Mouse (Mus musculus) heart, embryonic 15.5 days (tissue): ENCODE data around the gene Sptb. TPM values are rescaled to one million over a fixed set of nuclear protein-coding genes. Genes with fewer than 3 reads are reported as not detected.

Experiments
- ATAC-seq: fragments of 200-750 bp; cut with Nextera tagmentation; replicated peaks from 2 replicates; pipeline ENCODE4 v1.8.0; 2017; ENCODE audit warnings: low read depth, moderate TSS enrichment; ENCODE audit not compliant: insufficient number of reproducible peaks, insufficient read depth, low FRiP score
- H3K27ac ChIP-seq: fragments of 300-500 bp; sonication (generic); 2 replicates; pipeline ENCODE4 v1.5.1; 2015; ENCODE audit warnings: mild to moderate bottlenecking, inconsistent platforms
- H3K27me3 ChIP-seq: fragments of 300-500 bp; sonication (generic); 2 replicates; pipeline ENCODE4 v1.6.1; 2015; ENCODE audit warnings: inconsistent platforms
- H3K36me3 ChIP-seq: fragments of 300-500 bp; sonication (generic); 2 replicates; pipeline ENCODE4 v1.6.1; 2015; ENCODE audit warnings: mild to moderate bottlenecking, inconsistent platforms
- H3K4me1 ChIP-seq: fragments of 300-500 bp; sonication (generic); replicated peaks from 2 replicates; pipeline ENCODE4 v1.6.1; 2015; ENCODE audit warnings: inconsistent platforms
- H3K4me2 ChIP-seq: fragments of 300-500 bp; sonication (generic); 2 replicates; pipeline ENCODE4 v1.6.1; 2015; ENCODE audit warnings: inconsistent platforms, mild to moderate bottlenecking, moderate library complexity
- H3K4me3 ChIP-seq: fragments of 300-500 bp; sonication (generic); 2 replicates; pipeline ENCODE4 v1.5.1; 2015; ENCODE audit warnings: mild to moderate bottlenecking, inconsistent platforms
- H3K9ac ChIP-seq: fragments of 300-500 bp; sonication (generic); 2 replicates; pipeline ENCODE4 v1.6.1; 2015; ENCODE audit warnings: mild to moderate bottlenecking, inconsistent platforms
- H3K9me3 ChIP-seq: fragments of 300-500 bp; sonication (generic); replicated peaks from 2 replicates; pipeline ENCODE4 v1.6.1; 2016; ENCODE audit warnings: inconsistent platforms
- WGBS: fragments of 180-500 bp; shearing (Covaris S2); methylation state at CpG from one replicate; pipeline ENCODE4 v1.1.7; 2015; ENCODE audit warnings: mixed read lengths; 5-methylcytosine and 5-hydroxymethylcytosine counted together
- polyA plus RNA-seq: library from polyadenylated mRNA; unstranded; fragments of >200 nt; fragmentation: Nextera tagmentation; extraction: Ambion mirVana; gene quantifications from 2 replicates; pipeline ENCODE4 v1.2.1, GENCODE M21; 2015

Gene Sptb
- polyA plus RNA-seq, 1 experiment from 2014 or later, result 5.7 TPM

- no peak for ATAC-seq
- peaks cover 17% of the 10 kb centered on the region for H3K4me1 ChIP-seq
- 81% methylated on average over 13 of the region's 13 CpGs for WGBS
- no peak overlapping the region for H3K4me2 ChIP-seq
- H3K36me3 ChIP-seq, result no peaks in the 10 kb centered on the region
- no peak overlapping the region for H3K27ac ChIP-seq
- H3K9ac ChIP-seq, result no peak overlapping the region
- H3K27me3 ChIP-seq, result no peaks in the 10 kb centered on the region
- H3K9me3 ChIP-seq, result no peaks in the 10 kb centered on the region
- no peak overlapping the region for H3K4me3 ChIP-seq
Measured at GRCm38 (mm10) chr12:76696380-76696935, 13.9 kb downstream of the Sptb start.

GRCm38 (mm10) chr12:76695773-76696172, 14.6 kb downstream of the Sptb start:
- H3K4me3 ChIP-seq, result no peak overlapping the region
- H3K27me3 ChIP-seq, result no peaks in the 10 kb centered on the region
- H3K9ac ChIP-seq, result no peak overlapping the region
- no peak overlapping the region for H3K27ac ChIP-seq
- ATAC-seq, result no peak
- peaks cover 17% of the 10 kb centered on the region for H3K4me1 ChIP-seq
- no peak overlapping the region for H3K4me2 ChIP-seq
- H3K36me3 ChIP-seq, result no peaks in the 10 kb centered on the region
- WGBS, result 64% methylated on average over 5 of the region's 5 CpGs
- H3K9me3 ChIP-seq, result no peaks in the 10 kb centered on the region

- Histone ChIP-seq H3K27me3 (no peaks in the 10 kb centered on the region), H3K27ac (peak overlapping the region; percentile 3; the same call in 1 of the 2 replicates), H3K36me3 (no peaks in the 10 kb centered on the region), H3K4me3 (peak overlapping the region; percentile 31), H3K4me2 (peak overlapping the region; percentile 56), H3K9ac (peak overlapping the region; percentile 8; the same call in 1 of the 2 replicates), H3K9me3 (no peaks in the 10 kb centered on the region), H3K4me1 (peaks cover 17% of the 10 kb centered on the region)
- ATAC-seq, result no peak; the same call in 1 of the 2 replicates
- WGBS, result 10% methylated on average over 17 of the region's 17 CpGs
Measured at GRCm38 (mm10) chr12:76694801-76695505, 15.4 kb downstream of the Sptb start.

DNA sequence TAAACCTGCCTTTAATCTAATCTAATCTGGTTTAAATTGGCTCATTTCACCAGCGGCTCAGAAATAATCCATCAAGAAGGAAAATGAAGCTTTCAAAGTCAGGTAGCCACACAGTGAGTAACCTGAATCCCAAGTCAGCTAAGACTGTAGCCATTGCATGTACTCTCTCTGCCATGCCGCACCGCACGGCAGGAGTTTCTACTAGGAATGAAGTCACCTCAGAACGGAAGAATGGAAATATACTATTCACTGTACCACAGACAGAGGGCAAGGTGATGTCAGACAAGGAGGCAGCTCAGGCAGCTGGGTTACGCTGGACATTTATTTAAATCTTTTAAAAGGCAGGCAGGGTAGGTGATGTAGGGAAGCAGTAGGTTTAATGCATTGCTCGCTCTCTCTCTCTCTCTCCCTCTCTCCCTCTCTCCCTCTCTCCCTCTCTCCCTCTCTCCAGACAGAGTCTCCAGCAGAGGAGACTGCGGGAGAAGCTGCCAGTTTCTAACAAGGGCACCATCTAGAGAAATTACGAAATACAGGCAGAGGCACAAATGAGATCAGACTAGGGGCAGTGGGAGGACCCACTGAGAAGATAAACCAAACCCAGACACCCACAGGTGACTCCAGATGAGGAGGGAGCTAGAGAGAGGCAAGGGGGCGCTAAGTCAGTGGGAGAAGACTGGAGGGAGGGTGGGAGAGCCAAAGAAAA, 22.7 kb downstream of the Sptb start:
- no peak for ATAC-seq
- Histone ChIP-seq H3K9me3 (no peaks in the 10 kb centered on the region), H3K27ac (no peak overlapping the region), H3K4me1 (peaks cover 17% of the 10 kb centered on the region; the same call in 1 of the 2 replicates), H3K36me3 (no peaks in the 10 kb centered on the region), H3K9ac (no peak overlapping the region), H3K4me3 (no peak overlapping the region), H3K4me2 (no peak overlapping the region), H3K27me3 (no peaks in the 10 kb centered on the region)
- WGBS, result 68% methylated on average over 10 of the region's 10 CpGs

DNA sequence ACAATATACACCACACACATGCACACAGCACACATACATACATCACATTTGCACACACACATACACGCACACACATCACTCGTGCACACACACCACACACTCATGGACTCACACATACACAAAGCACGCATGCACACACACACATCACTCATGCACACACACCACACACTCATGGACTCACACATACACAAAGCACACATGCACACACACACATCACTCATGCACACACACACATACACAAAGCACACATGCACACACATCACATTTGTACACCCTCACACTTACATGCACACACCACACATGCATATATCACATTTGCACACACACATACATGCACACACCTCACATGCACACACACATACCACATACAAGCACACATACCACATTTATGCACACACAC, 24.7 kb downstream of the Sptb start:
- no peak overlapping the region for H3K4me2 ChIP-seq
- no peak overlapping the region for H3K9ac ChIP-seq
- ATAC-seq, result no peak
- H3K9me3 ChIP-seq, result no peaks in the 10 kb centered on the region
- 93% methylated on average over 3 of the region's 3 CpGs for WGBS
- no peak overlapping the region for H3K27ac ChIP-seq
- peaks cover 14% of the 10 kb centered on the region; the same call in 1 of the 2 replicates for H3K4me1 ChIP-seq
- H3K36me3 ChIP-seq, result no peaks in the 10 kb centered on the region
- H3K27me3 ChIP-seq, result no peaks in the 10 kb centered on the region
- no peak overlapping the region for H3K4me3 ChIP-seq

- peaks cover 13% of the 10 kb centered on the region; the same call in 1 of the 2 replicates for H3K4me1 ChIP-seq
- no peaks in the 10 kb centered on the region for H3K27me3 ChIP-seq
- no peak for ATAC-seq
- no peak overlapping the region for H3K27ac ChIP-seq
- H3K36me3 ChIP-seq, result no peaks in the 10 kb centered on the region
- WGBS, result 56% methylated on average over 6 of the region's 6 CpGs
- no peak overlapping the region for H3K9ac ChIP-seq
- no peaks in the 10 kb centered on the region for H3K9me3 ChIP-seq
- H3K4me2 ChIP-seq, result no peak overlapping the region
- no peak overlapping the region for H3K4me3 ChIP-seq
Measured at GRCm38 (mm10) chr12:76684493-76684892, 25.9 kb downstream of the Sptb start.

DNA sequence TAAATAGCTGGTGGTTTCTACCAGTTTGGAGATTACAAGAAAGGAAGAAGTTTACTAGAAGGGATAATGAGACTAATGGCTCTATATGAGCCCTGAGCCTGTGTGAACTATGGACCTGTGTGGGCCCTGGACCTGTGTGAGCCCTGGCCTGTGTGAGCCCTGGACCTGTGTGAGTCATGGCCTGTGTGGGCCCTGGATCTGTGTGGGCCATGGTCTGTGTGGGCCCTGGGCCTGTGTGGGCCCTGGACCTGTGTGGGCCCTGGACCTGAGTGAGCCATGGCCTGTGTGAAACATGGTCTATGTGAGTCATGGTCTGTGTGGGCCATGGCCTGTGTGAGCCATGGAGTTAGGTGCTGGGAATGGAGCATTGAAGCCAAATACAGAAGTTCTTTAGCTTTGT, 28.4 kb downstream of the Sptb start:
- no peaks in the 10 kb centered on the region for H3K36me3 ChIP-seq
- ATAC-seq, result no peak

DNA sequence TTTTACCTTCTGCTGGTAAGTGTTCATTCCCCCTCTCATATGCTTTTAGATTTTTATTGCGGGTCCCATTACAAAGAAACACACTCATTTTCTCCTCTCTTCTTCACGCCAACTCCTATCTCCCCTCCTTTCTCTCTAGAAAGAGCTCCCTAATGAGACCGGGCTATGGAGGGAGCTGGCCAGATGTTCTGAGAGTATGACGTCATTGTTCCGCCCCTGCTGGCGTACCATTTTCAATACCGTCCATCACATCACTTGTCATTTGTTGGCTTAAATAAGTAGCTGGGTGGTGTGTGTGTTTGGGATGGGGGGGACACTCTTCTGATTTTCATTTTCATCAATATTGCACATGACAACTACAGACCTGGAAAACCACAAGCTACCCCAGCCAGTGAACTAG, 33.3 kb downstream of the Sptb start:
- H3K9me3 ChIP-seq, result no peaks in the 10 kb centered on the region
- no peak overlapping the region for H3K4me3 ChIP-seq
- ATAC-seq, result no peak
- H3K36me3 ChIP-seq, result no peaks in the 10 kb centered on the region
- H3K27me3 ChIP-seq, result no peaks in the 10 kb centered on the region
- no peak overlapping the region for H3K9ac ChIP-seq
- H3K4me1 ChIP-seq, result peaks cover 52% of the 10 kb centered on the region
- H3K27ac ChIP-seq, result no peak overlapping the region
- WGBS, result 41% methylated on average over 7 of the region's 7 CpGs
- H3K4me2 ChIP-seq, result peak overlapping the region; percentile 9; the same call in 1 of the 2 replicates

More for the DNA sequence above, 28.4 kb downstream of the Sptb start:
- peaks cover 22% of the 10 kb centered on the region for H3K4me1 ChIP-seq
- no peaks in the 10 kb centered on the region for H3K9me3 ChIP-seq
- H3K4me2 ChIP-seq, result no peak overlapping the region
- no peak overlapping the region for H3K9ac ChIP-seq
- H3K27me3 ChIP-seq, result no peaks in the 10 kb centered on the region
- H3K4me3 ChIP-seq, result no peak overlapping the region
- no peak overlapping the region for H3K27ac ChIP-seq

GRCm38 (mm10) chr12:76676477-76676876, 33.9 kb downstream of the Sptb start:
- Histone ChIP-seq H3K36me3 (no peaks in the 10 kb centered on the region), H3K4me3 (no peak overlapping the region), H3K4me2 (peak overlapping the region; percentile 9; the same call in 1 of the 2 replicates), H3K27ac (0 out of 2 replicates have a peak overlapping the region, but pooled peaks have one; percentile 21), H3K9ac (no peak overlapping the region), H3K4me1 (peaks cover 57% of the 10 kb centered on the region), H3K27me3 (no peaks in the 10 kb centered on the region), H3K9me3 (no peaks in the 10 kb centered on the region)
- no peak for ATAC-seq
- WGBS, result 64% methylated on average over 22 of the region's 22 CpGs

DNA sequence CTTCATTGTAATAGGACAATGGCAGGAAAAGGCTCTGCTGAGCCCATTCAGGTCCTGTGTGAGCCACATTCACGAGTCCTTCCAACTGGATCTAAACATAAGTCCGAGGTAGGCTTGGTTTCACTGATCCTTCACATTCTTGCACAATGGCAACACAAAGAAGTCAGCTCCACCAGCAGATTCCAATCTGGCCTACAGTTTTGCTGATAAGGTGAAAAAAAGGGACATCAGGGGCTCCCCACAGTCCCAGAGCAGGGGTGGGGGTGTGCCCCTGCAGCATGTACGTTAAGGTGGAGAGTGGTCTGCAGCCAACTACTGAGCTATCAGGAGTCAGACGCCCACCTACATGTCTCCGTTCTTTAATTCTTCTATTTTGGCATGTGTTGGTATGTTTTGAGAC, 35.0 kb downstream of the Sptb start:
- 67% methylated on average over 5 of the region's 5 CpGs for WGBS
- Histone ChIP-seq H3K27ac (0 out of 2 replicates have a peak overlapping the region, but pooled peaks have one; percentile 51), H3K4me1 (peaks cover 69% of the 10 kb centered on the region), H3K4me3 (no peak overlapping the region), H3K27me3 (no peaks in the 10 kb centered on the region), H3K9me3 (no peaks in the 10 kb centered on the region), H3K36me3 (no peaks in the 10 kb centered on the region), H3K4me2 (no peak overlapping the region), H3K9ac (no peak overlapping the region)
- ATAC-seq, result no peak

DNA sequence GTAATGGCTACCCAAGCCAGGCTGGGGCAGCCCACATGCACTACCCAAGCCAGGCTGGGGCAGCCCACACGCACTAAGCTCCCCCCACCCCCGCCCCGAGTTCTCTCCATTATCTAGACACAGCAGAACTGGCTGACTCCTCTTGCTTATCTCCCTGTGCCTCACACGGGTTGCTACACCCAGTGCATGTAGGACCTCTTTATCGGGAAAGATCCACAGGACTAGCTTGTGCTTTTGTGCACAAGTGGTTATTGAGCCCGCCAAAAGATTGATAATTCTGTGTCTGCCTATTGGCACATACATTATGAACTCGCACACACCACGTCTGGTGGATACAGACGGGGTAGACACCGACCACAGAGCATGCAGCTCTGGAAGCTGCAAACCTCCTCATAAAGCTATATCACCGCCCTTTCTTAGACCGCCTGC, 36.5 kb downstream of the Sptb start:
- Histone ChIP-seq H3K36me3 (no peaks in the 10 kb centered on the region), H3K4me1 (peaks cover 76% of the 10 kb centered on the region), H3K4me3 (no peak overlapping the region), H3K27ac (peak overlapping the region; percentile 69), H3K4me2 (peak overlapping the region; percentile 44), H3K27me3 (no peaks in the 10 kb centered on the region), H3K9ac (no peak overlapping the region), H3K9me3 (no peaks in the 10 kb centered on the region)
- ATAC-seq, result peak; percentile 51; the same call in 1 of the 2 replicates
- WGBS, result 31% methylated on average over 12 of the region's 12 CpGs
